Mouse (Mus musculus) stomach, embryonic 14.5 days (tissue): ENCODE measurements around the gene Grid1. TPM values are rescaled to one million over a fixed set of nuclear protein-coding genes. Genes with fewer than 3 reads are reported as not detected.

ENCODE experiments used
- ATAC-seq: fragments of 200-750 bp; cut with Nextera tagmentation; 2 replicates; pipeline ENCODE4 v1.8.0; 2017; ENCODE audit warnings: low read depth, moderate TSS enrichment; ENCODE audit not compliant: insufficient number of reproducible peaks, insufficient read depth, low FRiP score
- H3K27ac ChIP-seq: fragments of 300-500 bp; sonication (generic); 2 replicates; pipeline ENCODE4 v1.5.1; 2014; ENCODE audit warnings: mild to moderate bottlenecking, low read length, moderate library complexity, mixed read lengths
- H3K27me3 ChIP-seq: fragments of 300-500 bp; sonication (generic); 2 replicates; pipeline ENCODE4 v1.6.1; 2014; ENCODE audit warnings: low read length, control low read depth, mixed read lengths; ENCODE audit not compliant: control insufficient read depth, insufficient read depth
- H3K36me3 ChIP-seq: fragments of 300-500 bp; sonication (generic); 2 replicates; pipeline ENCODE4 v1.6.1; 2014; ENCODE audit warnings: mild to moderate bottlenecking, control low read depth, low read length, moderate library complexity, mixed read lengths; ENCODE audit not compliant: control insufficient read depth, insufficient read depth
- H3K4me1 ChIP-seq: fragments of 300-500 bp; sonication (generic); 2 replicates; pipeline ENCODE4 v1.6.1; 2014; ENCODE audit warnings: low read length, control low read depth, mixed read lengths; ENCODE audit not compliant: control insufficient read depth, insufficient read depth
- H3K4me2 ChIP-seq: fragments of 300-500 bp; sonication (generic); replicated peaks from 2 replicates; pipeline ENCODE4 v1.6.1; 2014; ENCODE audit warnings: low read depth, low read length, control low read depth
- H3K4me3 ChIP-seq: fragments of 300-500 bp; sonication (generic); 2 replicates; pipeline ENCODE4 v1.5.1; 2014; ENCODE audit warnings: low read depth, low read length, control low read depth
- H3K9ac ChIP-seq: fragments of 300-500 bp; sonication (generic); replicated peaks from 2 replicates; pipeline ENCODE4 v1.6.1; 2014; ENCODE audit warnings: low read depth, mild to moderate bottlenecking, control low read depth, low read length, moderate library complexity, mixed read lengths
- H3K9me3 ChIP-seq: fragments of 300-500 bp; sonication (generic); 2 replicates; pipeline ENCODE4 v1.6.1; 2016; ENCODE audit warnings: low read depth, low read length, control low read depth; ENCODE audit not compliant: control insufficient read depth
- WGBS: fragments of 180-500 bp; shearing (Covaris S2); extraction: QIAGEN DNeasy Blood & Tissue Kit; methylation state at CpG from one replicate; pipeline ENCODE4 v1.1.7; 2014; 5-methylcytosine and 5-hydroxymethylcytosine counted together
- polyA plus RNA-seq: library from polyadenylated mRNA; unstranded; fragments of >200 nt; fragmentation: Nextera tagmentation; extraction: Ambion mirVana; gene quantifications from 2 replicates; pipeline ENCODE4 v1.2.1, GENCODE M21; 2014

The Grid1 gene
- polyA plus RNA-seq, 1 experiment from 2014 or later: 1.1 TPM

DNA sequence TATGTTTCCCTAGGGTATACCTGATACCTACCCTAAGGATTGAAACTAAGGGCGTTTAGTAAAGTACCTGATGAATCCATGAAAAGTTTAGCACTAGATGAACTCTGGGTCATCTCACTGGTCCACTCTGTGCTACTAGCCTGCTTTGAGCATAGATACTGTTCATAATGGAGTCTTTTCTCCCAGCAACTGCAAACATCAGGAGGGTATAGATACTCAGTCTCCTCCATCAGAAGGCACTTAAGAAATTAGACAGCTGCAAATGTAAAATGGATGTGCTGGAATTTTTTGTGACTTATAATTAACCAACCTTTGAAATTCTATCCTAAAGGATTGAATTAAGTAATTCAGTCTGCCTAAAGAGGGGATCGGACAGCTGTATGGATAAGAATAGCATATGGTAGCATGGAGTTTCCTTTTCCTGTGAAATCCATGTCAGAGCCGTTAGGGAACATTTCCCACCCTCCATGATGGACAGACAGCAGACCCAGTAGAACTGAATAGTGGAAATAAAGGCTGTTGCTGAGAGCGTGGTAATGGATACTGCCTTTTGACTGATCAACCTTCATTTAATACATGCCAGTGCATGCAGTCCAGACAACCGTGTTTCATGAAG is 303.5 kb downstream of the Grid1 start:
- H3K4me3 ChIP-seq: no peak overlapping the region
- H3K4me2 ChIP-seq: no peak overlapping the region
- no peaks in the 10 kb centered on the region for H3K36me3 ChIP-seq
- no peak overlapping the region for H3K27ac ChIP-seq
- H3K27me3 ChIP-seq: no peaks in the 10 kb centered on the region
- WGBS: 73% methylated on average over 5 of the region's 5 CpGs
- H3K4me1 ChIP-seq: no peaks in the 10 kb centered on the region
- no peaks in the 10 kb centered on the region for H3K9me3 ChIP-seq
- no peak for ATAC-seq
- H3K9ac ChIP-seq: no peak overlapping the region

DNA sequence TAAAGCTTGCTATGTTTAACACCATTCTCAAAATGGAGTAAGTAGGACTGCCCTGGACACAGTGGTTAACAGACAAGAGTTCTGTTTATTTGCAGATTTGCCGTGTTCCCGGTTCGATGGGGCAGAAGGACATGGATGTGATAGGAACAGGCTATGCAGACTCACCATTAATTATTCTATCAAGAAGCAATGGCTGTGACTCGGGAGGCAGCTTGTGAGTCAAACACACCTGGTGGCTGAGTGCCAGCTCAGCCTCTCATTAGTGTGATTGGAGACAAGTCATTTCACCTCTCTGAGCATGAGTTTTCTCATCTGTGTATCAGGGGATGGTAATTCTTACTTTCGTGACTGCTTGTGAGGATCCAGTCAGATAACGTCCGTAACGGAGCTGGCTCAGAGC is 307.7 kb downstream of the Grid1 start:
- H3K4me2 ChIP-seq: no peak overlapping the region
- no peak overlapping the region for H3K4me3 ChIP-seq
- WGBS: 79% methylated on average over 8 of the region's 8 CpGs
- no peaks in the 10 kb centered on the region for H3K36me3 ChIP-seq
- no peaks in the 10 kb centered on the region for H3K9me3 ChIP-seq
- no peak overlapping the region for H3K9ac ChIP-seq
- H3K4me1 ChIP-seq: no peaks in the 10 kb centered on the region
- H3K27ac ChIP-seq: no peak overlapping the region
- no peak for ATAC-seq
- no peaks in the 10 kb centered on the region for H3K27me3 ChIP-seq

DNA sequence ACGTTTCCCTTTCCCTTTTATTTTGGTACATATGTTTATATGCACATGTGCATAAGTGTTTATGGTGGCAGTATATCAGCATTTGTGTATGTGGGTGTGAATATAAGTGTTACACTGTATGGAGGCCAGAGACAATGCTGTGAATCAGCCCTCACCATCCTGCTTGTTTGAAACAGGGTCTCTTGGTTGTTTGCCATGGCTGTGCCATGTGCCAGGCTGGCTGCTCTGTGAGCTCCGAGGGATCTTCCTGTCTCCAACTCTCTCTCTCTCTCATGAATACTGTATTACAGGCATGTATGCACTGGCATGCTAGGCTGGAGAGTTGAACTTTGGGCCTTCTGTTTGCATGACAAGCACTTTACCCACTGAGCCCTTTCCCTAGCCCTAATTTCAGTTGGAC is 315.1 kb downstream of the Grid1 start:
- H3K36me3 ChIP-seq: no peaks in the 10 kb centered on the region
- WGBS: 80% methylated on average over 2 of the region's 2 CpGs

DNA sequence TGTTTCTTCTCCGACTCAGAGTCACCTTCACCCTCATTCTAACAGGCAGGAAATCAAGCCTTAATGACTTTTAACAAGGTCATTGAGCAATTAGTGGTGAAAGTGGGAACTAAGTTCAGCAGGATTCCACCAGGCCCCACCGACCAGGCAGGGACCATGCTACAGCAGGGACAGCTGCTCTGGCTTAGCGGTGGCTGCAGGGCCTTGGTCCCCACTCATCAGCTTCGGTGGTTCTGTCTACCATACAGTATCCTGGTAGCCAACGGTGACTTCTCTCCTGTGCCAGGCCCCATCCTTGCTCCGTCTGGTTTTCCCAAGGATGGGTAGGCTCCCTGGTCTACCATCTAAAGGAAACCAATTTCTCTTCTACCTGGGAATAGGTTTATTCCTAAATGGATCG is 318.2 kb downstream of the Grid1 start:
- no peaks in the 10 kb centered on the region for H3K36me3 ChIP-seq
- no peak for ATAC-seq
- H3K9ac ChIP-seq: no peak overlapping the region
- H3K4me3 ChIP-seq: no peak overlapping the region
- H3K4me1 ChIP-seq: no peaks in the 10 kb centered on the region
- 74% methylated on average over 7 of the region's 7 CpGs for WGBS
- H3K27me3 ChIP-seq: no peaks in the 10 kb centered on the region
- H3K27ac ChIP-seq: no peak overlapping the region
- no peak overlapping the region for H3K4me2 ChIP-seq
- no peaks in the 10 kb centered on the region for H3K9me3 ChIP-seq

More for the DNA sequence above, 315.1 kb downstream of the Grid1 start:
- Histone ChIP-seq H3K4me2 (no peak overlapping the region), H3K9me3 (no peaks in the 10 kb centered on the region), H3K4me3 (no peak overlapping the region), H3K9ac (no peak overlapping the region), H3K27ac (no peak overlapping the region), H3K4me1 (no peaks in the 10 kb centered on the region), H3K27me3 (no peaks in the 10 kb centered on the region)
- ATAC-seq: no peak

DNA sequence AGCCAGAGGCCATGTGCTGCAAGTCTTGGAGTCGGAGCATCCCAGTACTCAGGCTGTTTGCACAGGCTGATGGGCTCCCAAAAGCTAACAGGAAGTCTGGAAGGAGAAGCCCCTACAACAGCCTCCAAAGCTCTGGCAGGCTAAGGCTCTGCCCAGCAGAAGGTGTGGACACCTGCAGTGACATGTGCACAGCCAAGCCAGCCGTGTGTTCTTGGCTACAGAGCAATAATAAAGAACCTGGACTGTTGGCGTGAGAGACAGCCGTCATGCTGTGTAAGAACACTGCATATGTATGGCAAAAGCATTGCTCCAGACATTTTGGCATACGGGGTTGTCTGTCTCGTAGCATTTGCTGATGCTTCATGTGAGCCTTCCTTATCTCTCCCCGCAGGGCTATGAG is 319.9 kb downstream of the Grid1 start:
- WGBS: 76% methylated on average over 7 of the region's 7 CpGs
- no peaks in the 10 kb centered on the region for H3K36me3 ChIP-seq
- no peak overlapping the region for H3K9ac ChIP-seq
- H3K9me3 ChIP-seq: no peaks in the 10 kb centered on the region
- no peak overlapping the region for H3K4me2 ChIP-seq
- no peaks in the 10 kb centered on the region for H3K4me1 ChIP-seq
- no peaks in the 10 kb centered on the region for H3K27me3 ChIP-seq
- H3K4me3 ChIP-seq: no peak overlapping the region
- H3K27ac ChIP-seq: no peak overlapping the region
- no peak for ATAC-seq

DNA sequence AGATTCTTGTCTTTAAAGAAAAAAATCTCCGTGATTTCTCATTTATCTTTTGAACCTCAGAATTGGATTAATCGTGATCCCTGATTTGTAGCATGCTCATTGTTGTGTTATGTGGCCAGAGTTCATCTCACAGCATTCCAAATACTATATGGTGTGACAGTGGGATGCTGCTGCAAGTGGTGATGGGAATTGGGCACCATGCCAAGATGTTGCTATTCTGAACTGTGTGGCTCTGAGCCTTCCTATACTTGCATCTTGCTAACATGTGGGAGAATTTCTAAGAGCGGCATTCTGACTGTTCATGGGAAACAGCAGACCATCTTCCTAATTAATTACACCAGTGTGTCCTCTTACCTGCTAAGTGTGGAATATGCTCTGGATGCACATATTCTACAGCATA is 332.5 kb downstream of the Grid1 start:
- Histone ChIP-seq H3K4me3 (no peak overlapping the region), H3K4me2 (no peak overlapping the region), H3K36me3 (no peaks in the 10 kb centered on the region), H3K27me3 (no peaks in the 10 kb centered on the region), H3K4me1 (no peaks in the 10 kb centered on the region), H3K27ac (no peak overlapping the region), H3K9me3 (no peaks in the 10 kb centered on the region), H3K9ac (no peak overlapping the region)
- WGBS: 79% methylated on average over 3 of the region's 3 CpGs
- ATAC-seq: no peak

DNA sequence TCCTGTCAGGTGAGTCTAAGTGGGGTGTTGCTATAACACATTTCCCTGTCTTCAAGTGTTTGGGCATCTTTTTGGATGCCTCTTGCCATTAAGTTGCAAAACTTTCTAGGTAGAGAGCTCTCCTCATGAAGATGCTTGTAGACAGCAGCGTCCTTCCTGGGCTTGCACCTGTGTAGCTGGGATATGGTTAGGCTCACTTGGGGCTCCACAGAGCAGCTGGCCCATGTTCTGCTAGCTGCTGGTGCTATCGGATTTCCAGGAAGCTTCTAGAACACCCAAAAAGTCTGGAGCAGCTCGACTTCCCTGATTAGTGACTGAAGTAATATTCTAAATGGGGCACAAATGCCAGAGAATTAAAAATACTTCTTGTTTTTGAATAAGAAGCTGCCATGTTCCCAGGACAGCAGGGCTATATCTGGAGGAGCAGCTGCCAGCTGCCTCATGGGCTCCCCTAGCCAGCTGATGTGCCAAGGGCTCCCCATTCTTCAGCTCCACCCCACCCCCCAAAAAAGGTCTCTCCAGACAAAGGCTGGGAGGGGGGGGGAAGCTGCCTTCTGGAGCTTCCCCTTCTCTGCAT is 333.9 kb downstream of the Grid1 start:
- Histone ChIP-seq H3K4me3 (no peak overlapping the region), H3K36me3 (no peaks in the 10 kb centered on the region), H3K9me3 (no peaks in the 10 kb centered on the region), H3K27me3 (no peaks in the 10 kb centered on the region), H3K27ac (no peak overlapping the region), H3K9ac (no peak overlapping the region), H3K4me1 (no peaks in the 10 kb centered on the region), H3K4me2 (no peak overlapping the region)
- 58% methylated on average over 3 of the region's 3 CpGs for WGBS
- ATAC-seq: no peak

DNA sequence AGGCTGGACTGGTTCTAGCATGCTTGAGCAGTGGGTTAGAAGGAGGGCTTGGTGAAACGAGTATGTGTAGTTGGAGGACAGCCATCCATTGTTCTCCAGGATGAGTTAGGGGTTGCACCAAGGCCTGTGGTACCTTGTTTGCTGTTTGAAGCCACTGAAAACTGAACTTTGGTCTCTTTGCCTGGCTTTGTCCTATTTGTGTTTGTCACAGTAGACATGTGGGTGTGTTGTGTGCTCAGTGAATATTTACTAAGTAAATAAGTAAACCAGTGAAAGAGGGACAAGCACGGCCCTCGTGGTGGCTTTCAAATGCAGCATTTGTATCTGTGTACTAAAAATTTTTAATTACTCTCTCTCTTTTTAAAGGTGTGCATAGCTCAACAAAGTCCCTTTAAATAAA is 334.5 kb downstream of the Grid1 start:
- H3K9me3 ChIP-seq: no peaks in the 10 kb centered on the region
- no peaks in the 10 kb centered on the region for H3K27me3 ChIP-seq
- no peak overlapping the region for H3K9ac ChIP-seq
- WGBS: 51% methylated on average over 3 of the region's 3 CpGs
- H3K4me2 ChIP-seq: no peak overlapping the region
- ATAC-seq: no peak
- H3K4me3 ChIP-seq: no peak overlapping the region
- H3K4me1 ChIP-seq: no peaks in the 10 kb centered on the region
- no peak overlapping the region for H3K27ac ChIP-seq
- no peaks in the 10 kb centered on the region for H3K36me3 ChIP-seq

DNA sequence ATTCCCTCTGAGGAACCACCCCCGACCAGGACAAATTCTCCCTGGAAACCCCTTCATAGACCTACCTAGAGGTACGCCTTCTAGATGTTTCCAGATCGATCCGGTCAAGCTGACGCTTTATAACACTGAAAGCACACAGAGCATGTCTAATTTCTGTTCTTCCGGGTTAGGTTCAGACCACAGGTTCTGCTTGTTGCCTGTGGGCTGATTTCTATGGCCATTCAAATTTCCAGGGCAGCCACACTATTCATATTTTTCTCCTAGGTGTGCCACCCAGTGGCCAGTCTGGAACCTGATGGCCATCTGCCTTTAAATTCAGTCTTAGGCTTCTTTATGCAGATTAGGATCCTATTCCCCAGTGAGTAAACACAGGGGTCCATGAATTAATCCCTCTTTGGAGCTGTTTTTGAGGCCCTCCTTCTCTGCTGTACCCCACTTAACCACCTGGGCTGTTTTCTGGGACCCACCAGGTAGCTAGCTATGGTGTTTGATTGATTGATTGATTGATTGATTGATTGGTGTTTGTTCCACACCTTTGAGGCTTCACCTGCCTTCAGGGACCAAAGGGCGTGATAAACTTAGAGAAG is 337.3 kb downstream of the Grid1 start:
- Histone ChIP-seq H3K27me3 (no peaks in the 10 kb centered on the region), H3K27ac (no peak overlapping the region), H3K4me3 (no peak overlapping the region), H3K4me1 (no peaks in the 10 kb centered on the region), H3K9me3 (no peaks in the 10 kb centered on the region), H3K4me2 (no peak overlapping the region), H3K9ac (no peak overlapping the region), H3K36me3 (no peaks in the 10 kb centered on the region)
- 80% methylated on average over 7 of the region's 7 CpGs for WGBS
- no peak for ATAC-seq
